Mouse (Mus musculus) frontal cortex, postnatal 25 days (tissue): ENCODE measurements around the gene Kif21b.

Source experiments
- DNase-seq, 2 experiments: peaks; one replicate each; pipeline ENCODE4 v3.0.0; 2022; ENCODE audit warnings: low spot score in 2 of 2

The Kif21b gene

GRCm38 (mm10) chr1:136130951-136131558 lies at the start of gene Kif21b:
Kif21b (plus strand) TSS chr1:136131389.
- peak; percentile 83 to 88 for DNase-seq

- no peak for DNase-seq
Measured at GRCm38 (mm10) chr1:136085988-136086685, 45.1 kb upstream of the Kif21b start.

GRCm38 (mm10) chr1:136089368-136090165 lies 41.6 kb upstream of the Kif21b start:
- DNase-seq = peak in 1 of 2 experiments; percentile 31

- DNase-seq = no peak
Measured at GRCm38 (mm10) chr1:136093726-136094125, 37.5 kb upstream of the Kif21b start.

GRCm38 (mm10) chr1:136094807-136095206 lies 36.4 kb upstream of the Kif21b start:
- DNase-seq = no peak

GRCm38 (mm10) chr1:136102094-136102493 lies 29.1 kb upstream of the Kif21b start:
- no peak for DNase-seq

- no peak for DNase-seq
Measured at GRCm38 (mm10) chr1:136102551-136102950, 28.6 kb upstream of the Kif21b start.

- DNase-seq = no peak
Measured at GRCm38 (mm10) chr1:136102981-136103380, 28.2 kb upstream of the Kif21b start.

- DNase-seq = no peak
Measured at GRCm38 (mm10) chr1:136103696-136104095, 27.5 kb upstream of the Kif21b start.

GRCm38 (mm10) chr1:136104741-136105140 lies 26.4 kb upstream of the Kif21b start:
- no peak for DNase-seq

GRCm38 (mm10) chr1:136109464-136109863 lies 21.7 kb upstream of the Kif21b start:
- no peak for DNase-seq

- DNase-seq = peak in 1 of 2 experiments; percentile 64
Measured at GRCm38 (mm10) chr1:136116183-136116582, 15.0 kb upstream of the Kif21b start.

- no peak for DNase-seq
Measured at GRCm38 (mm10) chr1:136117069-136117468, 14.1 kb upstream of the Kif21b start.

- peak; percentile 67 to 79 for DNase-seq
Measured at GRCm38 (mm10) chr1:136118875-136119274, 12.3 kb upstream of the Kif21b start.

GRCm38 (mm10) chr1:136119571-136120262 lies 11.5 kb upstream of the Kif21b start:
- no peak for DNase-seq

- DNase-seq = no peak
Measured at GRCm38 (mm10) chr1:136120263-136120603, 11.0 kb upstream of the Kif21b start.

GRCm38 (mm10) chr1:136120785-136121184 lies 10.4 kb upstream of the Kif21b start:
- DNase-seq = no peak

- DNase-seq = no peak
Measured at GRCm38 (mm10) chr1:136122030-136122429, 9.2 kb upstream of the Kif21b start.

- no peak for DNase-seq
Measured at GRCm38 (mm10) chr1:136126159-136126765, 4.9 kb upstream of the Kif21b start.

GRCm38 (mm10) chr1:136126895-136127294 lies 4.3 kb upstream of the Kif21b start:
- DNase-seq = no peak

- no peak for DNase-seq
Measured at GRCm38 (mm10) chr1:136127856-136128255, 3.3 kb upstream of the Kif21b start.

GRCm38 (mm10) chr1:136128416-136128815 lies 2.8 kb upstream of the Kif21b start:
- peak in 1 of 2 experiments; percentile 67 for DNase-seq
